Mouse (Mus musculus) CH12.LX (cell line): ENCODE measurements around the gene Slc23a2. TPM values are rescaled to one million over a fixed set of nuclear protein-coding genes. Genes with fewer than 3 reads are reported as not detected.
A peak's percentile ranks its signal among the peaks of the same experiment; 100 is the strongest.

Source experiments
- DNase-seq: peaks from one replicate; pipeline ENCODE4 v3.0.0-alpha.2; 2013; ENCODE audit errors: extremely low read depth
- H3K27ac ChIP-seq: 2 replicates; pipeline ENCODE4 v1.5.1; 2012; ENCODE audit warnings: low read depth, mild to moderate bottlenecking, control low read depth, moderate library complexity; ENCODE audit not compliant: insufficient read depth
- H3K27me3 ChIP-seq: replicated peaks from 2 replicates; pipeline ENCODE3; 2012; ENCODE audit warnings: inconsistent platforms
- H3K36me3 ChIP-seq, 2 experiments: replicated peaks in 1 of 2; 2 replicates each; pipeline versions ENCODE3 to v1.6.1; 2012; ENCODE audit warnings: inconsistent platforms in 1 of 2, low read length in 1 of 2, mild to moderate bottlenecking in 1 of 2, mixed read lengths in 1 of 2, moderate library complexity in 1 of 2; ENCODE audit not compliant: control insufficient read depth in 1 of 2, insufficient read depth in 1 of 2
- H3K4me1 ChIP-seq, 2 experiments: 2 replicates each; pipeline ENCODE4 v1.6.1; 2012; ENCODE audit warnings: inconsistent platforms in 1 of 2, moderate library complexity in 1 of 2; ENCODE audit not compliant: insufficient read depth in 2 of 2, control insufficient read depth in 1 of 2
- H3K4me2 ChIP-seq: 2 replicates; pipeline ENCODE4 v1.6.1; 2012; ENCODE audit warnings: low read depth, mild to moderate bottlenecking, control low read depth; ENCODE audit not compliant: poor library complexity, insufficient read depth, severe bottlenecking
- H3K4me3 ChIP-seq, 3 experiments: fragments of 150-350 bp in 1 of 3; sonication (generic) in 1 of 3; replicated peaks in 1 of 3; 2 replicates each; pipeline versions ENCODE3 to v1.5.1; 2011 to 2012; ENCODE audit warnings: low read depth in 2 of 3, low read length in 2 of 3, mild to moderate bottlenecking in 2 of 3, moderate library complexity in 2 of 3, control low read depth in 1 of 3, improper control_type of control experiment in 1 of 3, inconsistent platforms in 1 of 3, mixed read lengths in 1 of 3; ENCODE audit not compliant: poor library complexity in 1 of 3
- H3K79me2 ChIP-seq: replicated peaks from 2 replicates; pipeline ENCODE4 v1.6.1; 2012; ENCODE audit warnings: mild to moderate bottlenecking, moderate library complexity; ENCODE audit not compliant: control insufficient read depth, poor library complexity, insufficient read depth, severe bottlenecking; ENCODE audit errors: extremely low read depth
- H3K9ac ChIP-seq: 2 replicates; pipeline ENCODE4 v1.6.1; 2012; ENCODE audit warnings: low read depth, mild to moderate bottlenecking, control low read depth, moderate library complexity; ENCODE audit not compliant: insufficient read depth
- H3K9me3 ChIP-seq: replicated peaks from 2 replicates; pipeline ENCODE3; 2012; ENCODE audit warnings: low read length, inconsistent platforms, mixed read lengths
- BHLHE40 ChIP-seq: IDR thresholded peaks from 2 replicates; pipeline ENCODE4 v1.6.1; 2011; ENCODE audit warnings: mild to moderate bottlenecking, low read depth, low read length, improper control_type of control experiment
- CHD2 ChIP-seq: IDR thresholded peaks from 2 replicates; pipeline ENCODE4 v1.6.1; 2011; ENCODE audit warnings: low read length, improper control_type of control experiment
- ELF1 ChIP-seq: IDR thresholded peaks from 2 replicates; pipeline ENCODE4 v1.6.1; 2014; ENCODE audit warnings: low read depth, mild to moderate bottlenecking, inconsistent platforms, low read length, improper control_type of control experiment
- EP300 ChIP-seq: IDR thresholded peaks from 2 replicates; pipeline ENCODE4 v1.6.1; 2011; ENCODE audit warnings: low read length, improper control_type of control experiment
- ETS1 ChIP-seq: conservative IDR thresholded peaks from 2 replicates; pipeline ENCODE4 v1.6.1; 2012; ENCODE audit warnings: low read depth, mild to moderate bottlenecking, inconsistent platforms, low read length, improper control_type of control experiment, moderate library complexity
- GABPA ChIP-seq: IDR thresholded peaks from 2 replicates; pipeline ENCODE4 v1.6.1; 2012; ENCODE audit warnings: low read depth, low read length, improper control_type of control experiment, inconsistent platforms; ENCODE audit not compliant: insufficient replicate concordance
- HCFC1 ChIP-seq: IDR thresholded peaks from 2 replicates; pipeline ENCODE4 v1.6.1; 2012; ENCODE audit warnings: low read depth, mild to moderate bottlenecking, inconsistent platforms, low read length, improper control_type of control experiment
- IRF4 ChIP-seq: IDR thresholded peaks from 2 replicates; pipeline ENCODE4 v1.6.1; 2014; ENCODE audit warnings: low read depth, mild to moderate bottlenecking, inconsistent platforms, low read length, improper control_type of control experiment
- JUN ChIP-seq: IDR thresholded peaks from 2 replicates; pipeline ENCODE4 v1.6.1; 2011; ENCODE audit warnings: low read depth, mild to moderate bottlenecking, low read length, improper control_type of control experiment, moderate library complexity; ENCODE audit not compliant: insufficient read depth
- KAT2A ChIP-seq: IDR thresholded peaks from 2 replicates; pipeline ENCODE4 v1.6.1; 2012; ENCODE audit warnings: low read length, improper control_type of control experiment, inconsistent platforms; ENCODE audit not compliant: insufficient replicate concordance
- MAFK ChIP-seq: IDR thresholded peaks from 2 replicates; pipeline ENCODE4 v1.6.1; 2011; ENCODE audit warnings: low read length, improper control_type of control experiment; ENCODE audit not compliant: insufficient replicate concordance
- MAX ChIP-seq: IDR thresholded peaks from 2 replicates; pipeline ENCODE4 v1.6.1; 2011; ENCODE audit warnings: low read length, improper control_type of control experiment
- MAZ ChIP-seq: IDR thresholded peaks from 2 replicates; pipeline ENCODE4 v1.6.1; 2012; ENCODE audit warnings: low read depth, mild to moderate bottlenecking, inconsistent platforms, low read length, improper control_type of control experiment, moderate library complexity
- MEF2A ChIP-seq: IDR thresholded peaks from 2 replicates; pipeline ENCODE4 v1.6.1; 2014; ENCODE audit warnings: low read depth, mild to moderate bottlenecking, inconsistent platforms, low read length, improper control_type of control experiment, borderline replicate concordance
- MXI1 ChIP-seq: IDR thresholded peaks from 2 replicates; pipeline ENCODE4 v1.6.1; 2011; ENCODE audit warnings: mild to moderate bottlenecking, low read depth, low read length, improper control_type of control experiment
- MYC ChIP-seq: IDR thresholded peaks from 2 replicates; pipeline ENCODE4 v1.6.1; 2011; ENCODE audit warnings: low read depth, mild to moderate bottlenecking, improper control_type of control experiment, low read length
- PAX5 ChIP-seq: IDR thresholded peaks from 2 replicates; pipeline ENCODE4 v1.6.1; 2012; ENCODE audit warnings: low read length, inconsistent platforms, mixed read lengths
- POLR2A ChIP-seq: IDR thresholded peaks from 2 replicates; pipeline ENCODE4 v1.6.1; 2011; ENCODE audit warnings: low read depth, mild to moderate bottlenecking, improper control_type of control experiment, low read length
- RAD21 ChIP-seq: IDR thresholded peaks from 2 replicates; pipeline ENCODE4 v1.6.1; 2011; ENCODE audit warnings: low read depth, mild to moderate bottlenecking, low read length, improper control_type of control experiment, moderate library complexity
- RCOR1 ChIP-seq: conservative IDR thresholded peaks from 2 replicates; pipeline ENCODE4 v1.6.1; 2012; ENCODE audit warnings: low read depth, mild to moderate bottlenecking, inconsistent platforms, low read length, improper control_type of control experiment
- SMC3 ChIP-seq: IDR thresholded peaks from 2 replicates; pipeline ENCODE4 v1.6.1; 2011; ENCODE audit warnings: low read depth, low read length, improper control_type of control experiment
- TBP ChIP-seq: conservative IDR thresholded peaks from 2 replicates; pipeline ENCODE4 v1.6.1; 2011; ENCODE audit warnings: low read depth, low read length, improper control_type of control experiment
- TCF12 ChIP-seq: IDR thresholded peaks from 2 replicates; pipeline ENCODE4 v1.6.1; 2014; ENCODE audit warnings: low read depth, mild to moderate bottlenecking, inconsistent platforms, low read length, improper control_type of control experiment
- USF1 ChIP-seq: IDR thresholded peaks from 2 replicates; pipeline ENCODE4 v1.6.1; 2014; ENCODE audit warnings: low read depth, mild to moderate bottlenecking, inconsistent platforms, low read length, improper control_type of control experiment
- ZC3H11A ChIP-seq: IDR thresholded peaks from 2 replicates; pipeline ENCODE4 v1.6.1; 2012; ENCODE audit warnings: low read depth, mild to moderate bottlenecking, inconsistent platforms, low read length, improper control_type of control experiment
- ZMIZ1 ChIP-seq: IDR thresholded peaks from 2 replicates; pipeline ENCODE4 v1.6.1; 2012; ENCODE audit warnings: low read depth, mild to moderate bottlenecking, inconsistent platforms, low read length, improper control_type of control experiment
- ZNF384 ChIP-seq: IDR thresholded peaks from 2 replicates; pipeline ENCODE4 v1.6.1; 2012; ENCODE audit warnings: low read depth, low read length, improper control_type of control experiment, inconsistent platforms
- dilution Hi-C: fragments of 300-500 bp; cut with MboI; formaldehyde crosslinking; loops from 2 replicates; pipeline ENCODE4 v1.14.3; 2020; ENCODE audit warnings: low sequenced_read_pairs; ENCODE audit not compliant: extremely low pct_unique_long_range_greater_than_20kb, extremely low pct_ligation_motif_present
- in situ Hi-C: fragments of 300-500 bp; cut with MboI; formaldehyde crosslinking; loops from 3 replicates; pipeline ENCODE4 v1.14.3; 2019; ENCODE audit warnings: low sequenced_read_pairs, low pct_ligation_motif_present, low pct_unique_long_range_greater_than_20kb, mixed read lengths
- polyA plus RNA-seq: library from polyadenylated mRNA; unstranded; fragments of >175 nt; gene quantifications from 2 replicates; pipeline ENCODE4 v1.2.1, GENCODE M21; 2012; ENCODE audit warnings: low read depth; ENCODE audit not compliant: insufficient read length
- total RNA-seq, 2 experiments: library from RNA; depleted of rRNA; stranded (reverse); fragments of 300-350 nt in 1 of 2; fragments of >200 nt in 1 of 2; gene quantifications; 2 replicates each; pipeline ENCODE4 v1.2.3; 2012 to 2014

Slc23a2 gene
- total and polyA plus RNA-seq, 3 experiments: 10.6 to 21.7 (median 13.4) TPM

- no peak for TF ChIP-seq MXI1
- TF ChIP-seq RCOR1: no peak
- TF ChIP-seq POLR2A: no peak
- TF ChIP-seq ETS1: peak; percentile 59
- peak; percentile 62 for TF ChIP-seq CHD2
- TF ChIP-seq ZC3H11A: no peak
- no peak for TF ChIP-seq KAT2A
Observed at GRCm38 (mm10) chr2:132169150-132169549, 24.2 kb upstream of the Slc23a2 start (continued).

- in situ Hi-C loops: no loop called here
- Histone ChIP-seq H3K27me3 (no peaks in the 10 kb centered on the region), H3K4me3 (no peak overlapping the region), H3K79me2 (no peaks in the 10 kb centered on the region), H3K9ac (no peak overlapping the region), H3K4me2 (no peak overlapping the region), H3K36me3 (no peaks in the 10 kb centered on the region), H3K27ac (no peak overlapping the region), H3K9me3 (peaks cover 3% of the 10 kb centered on the region), H3K4me1 (no peaks in the 10 kb centered on the region)
- dilution Hi-C loops: no loop called here
- TF ChIP-seq BHLHE40: no peak
- TF ChIP-seq GABPA: no peak
- TF ChIP-seq ELF1: no peak
- no peak for TF ChIP-seq MXI1
- no peak for TF ChIP-seq RAD21
- TF ChIP-seq SMC3: no peak
- no peak for TF ChIP-seq MAFK
- TF ChIP-seq MYC: no peak
- TF ChIP-seq HCFC1: no peak
- no peak for TF ChIP-seq KAT2A
- no peak for TF ChIP-seq MAZ
- DNase-seq: no peak
Observed at GRCm38 (mm10) chr2:132163626-132164025, 18.7 kb upstream of the Slc23a2 start.

GRCm38 (mm10) chr2:132157482-132157881 lies 12.6 kb upstream of the Slc23a2 start:
- Histone ChIP-seq H3K4me2 (no peak overlapping the region), H3K79me2 (no peaks in the 10 kb centered on the region), H3K9me3 (no peaks in the 10 kb centered on the region), H3K27me3 (no peaks in the 10 kb centered on the region), H3K36me3 (no peaks in the 10 kb centered on the region)
- dilution Hi-C loops: no loop called here
- in situ Hi-C loops: no loop called here
- no peak for TF ChIP-seq HCFC1
- no peak for TF ChIP-seq JUN
- no peak for TF ChIP-seq MAZ
- no peak for TF ChIP-seq ZMIZ1
- TF ChIP-seq MAFK: no peak
- no peak for TF ChIP-seq MEF2A
- no peak for TF ChIP-seq TBP
- TF ChIP-seq KAT2A: no peak
- TF ChIP-seq TCF12: no peak
- TF ChIP-seq BHLHE40: no peak
- no peak for TF ChIP-seq ZNF384
- TF ChIP-seq ETS1: no peak
- no peak for TF ChIP-seq IRF4
- no peak for TF ChIP-seq EP300
- no peak for TF ChIP-seq MAX
- TF ChIP-seq USF1: no peak
- TF ChIP-seq PAX5: no peak
- TF ChIP-seq, all 38 proteins: peak for 0
- Histone ChIP-seq H3K9ac (no peak overlapping the region), H3K27ac (no peak overlapping the region), H3K4me3 (no peak overlapping the region), H3K4me1 (no peaks in the 10 kb centered on the region)
- DNase-seq: no peak
